Mouse (Mus musculus) olfactory bulb, adult 2 months (tissue): ENCODE measurements around the gene Fbxw8. TPM values are rescaled to one million over a fixed set of nuclear protein-coding genes. Genes with fewer than 3 reads are reported as not detected.

Source experiments
- H3K27ac ChIP-seq: fragments of 200-500 bp; 2 replicates; pipeline ENCODE4 v1.5.1; 2012; ENCODE audit warnings: low read depth, low read length; ENCODE audit not compliant: insufficient read depth
- H3K4me1 ChIP-seq: fragments of 200-500 bp; 2 replicates; pipeline ENCODE4 v1.6.1; 2012; ENCODE audit warnings: low read length; ENCODE audit not compliant: control insufficient read depth, insufficient read depth
- H3K4me3 ChIP-seq: fragments of 200-500 bp; 2 replicates; pipeline ENCODE4 v1.5.1; 2012; ENCODE audit warnings: mild to moderate bottlenecking, low read depth, low read length, moderate library complexity; ENCODE audit not compliant: insufficient read depth
- CTCF ChIP-seq: fragments of 200-500 bp; IDR thresholded peaks from 2 replicates; pipeline ENCODE4 v1.5.1; 2012; ENCODE audit warnings: low read depth, mild to moderate bottlenecking, low read length, moderate library complexity; ENCODE audit not compliant: insufficient read depth
- POLR2A ChIP-seq: fragments of 200-500 bp; IDR thresholded peaks from 2 replicates; pipeline ENCODE4 v1.6.1; 2012; ENCODE audit warnings: mild to moderate bottlenecking, low read depth, low read length, moderate library complexity; ENCODE audit not compliant: insufficient read depth
- WGBS: fragments of 180-500 bp; shearing (Covaris S2); methylation state at CpG from one replicate; pipeline ENCODE4 v1.1.7; 2018; 5-methylcytosine and 5-hydroxymethylcytosine counted together
- polyA plus RNA-seq: library from polyadenylated mRNA; stranded (reverse); fragments of >200 nt; gene quantifications from 2 replicates; pipeline ENCODE4 v1.2.4, GENCODE M21; 2012; ENCODE audit warnings: low replicate concordance; ENCODE audit not compliant: missing spikeins, insufficient read depth, insufficient read length

The Fbxw8 gene
- polyA plus RNA-seq, 1 experiment = not detected

GRCm38 (mm10) chr5:118175137-118175536, 19.9 kb upstream of the Fbxw8 start:
- 31% methylated on average over 2 of the region's 2 CpGs for WGBS
- no peak overlapping the region for H3K4me3 ChIP-seq
- H3K27ac ChIP-seq = no peak overlapping the region
- H3K4me1 ChIP-seq = peaks cover 29% of the 10 kb centered on the region
- TF ChIP-seq CTCF (no peak), POLR2A (no peak)

GRCm38 (mm10) chr5:118174310-118175009, 19.2 kb upstream of the Fbxw8 start:
- TF ChIP-seq POLR2A (no peak), CTCF (no peak)
- WGBS = 7% methylated on average over 22 of the region's 22 CpGs
- 0 out of 2 replicates have a peak overlapping the region, but pooled peaks have one; percentile 12 for H3K4me3 ChIP-seq

DNA sequence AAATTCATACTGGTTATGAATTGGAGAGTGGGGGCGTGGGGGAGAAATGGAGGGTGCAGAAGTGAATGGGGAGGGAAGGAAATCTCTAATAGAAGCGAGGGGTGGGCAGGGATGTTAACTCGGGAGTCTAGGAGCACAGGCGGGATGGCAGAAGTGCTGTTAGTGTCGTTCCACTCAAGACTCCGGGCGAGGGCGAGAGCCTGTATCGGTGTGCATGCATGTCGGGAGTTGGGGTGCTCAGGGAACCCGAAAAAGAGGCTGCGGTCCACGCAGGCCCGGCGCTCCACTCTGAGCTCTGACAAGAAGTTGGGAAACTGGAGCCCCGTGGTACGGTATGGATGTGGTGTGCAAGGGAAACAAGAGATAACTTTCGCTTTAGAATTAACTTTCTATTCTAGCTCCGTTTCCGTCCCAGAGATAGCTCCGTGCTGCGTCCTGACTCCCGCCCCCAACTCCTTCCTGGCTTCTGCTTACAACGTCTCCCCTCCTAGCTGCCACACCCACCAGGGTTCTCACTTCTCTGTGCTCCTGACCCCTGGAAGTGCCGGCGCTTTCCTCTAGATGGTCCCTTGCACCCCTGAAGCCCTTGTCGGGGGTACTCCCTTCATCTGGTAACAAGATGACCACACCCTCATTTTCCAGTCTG, 16.9 kb upstream of the Fbxw8 start:
- Histone ChIP-seq H3K4me1 (peaks cover 35% of the 10 kb centered on the region), H3K27ac (no peak overlapping the region), H3K4me3 (peak overlapping the region; percentile 35)
- WGBS = 1% methylated on average over 27 of the region's 27 CpGs
- TF ChIP-seq POLR2A = no peak
- no peak for TF ChIP-seq CTCF

More at GRCm38 (mm10) chr5:118174310-118175009, 19.2 kb upstream of the Fbxw8 start:
- Histone ChIP-seq H3K27ac (no peak overlapping the region), H3K4me1 (peaks cover 32% of the 10 kb centered on the region)

DNA sequence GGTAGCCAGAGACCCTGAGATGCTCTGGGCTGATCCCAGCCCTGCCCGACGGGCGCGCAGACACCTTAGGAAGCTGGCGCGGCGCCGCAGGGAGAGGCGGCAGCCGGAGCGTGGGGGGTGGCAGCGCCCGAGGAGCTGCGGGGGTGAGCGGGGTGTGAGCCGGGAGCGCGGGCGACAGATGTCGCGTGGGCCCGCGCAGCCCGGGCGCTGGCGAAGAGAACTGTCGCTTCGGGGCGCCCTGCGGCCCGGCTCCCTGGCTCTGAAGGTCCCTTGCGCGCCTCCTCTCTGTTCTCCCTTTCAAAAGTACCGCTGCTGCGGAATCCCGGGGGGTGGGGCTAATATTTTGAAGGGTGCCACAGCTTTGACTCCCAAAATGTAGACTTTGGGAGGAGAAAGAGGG, 16.4 kb upstream of the Fbxw8 start:
- peaks cover 35% of the 10 kb centered on the region for H3K4me1 ChIP-seq
- TF ChIP-seq CTCF (no peak), POLR2A (no peak)
- under 1% methylated on average over 36 of the region's 36 CpGs for WGBS
- H3K27ac ChIP-seq = no peak overlapping the region
- peak overlapping the region; percentile 35 for H3K4me3 ChIP-seq

GRCm38 (mm10) chr5:118170888-118171529, 15.7 kb upstream of the Fbxw8 start:
- Histone ChIP-seq H3K4me3 (peak overlapping the region; percentile 35), H3K27ac (no peak overlapping the region), H3K4me1 (peaks cover 35% of the 10 kb centered on the region)
- WGBS = under 1% methylated on average over 25 of the region's 25 CpGs
- no peak for TF ChIP-seq POLR2A
- no peak for TF ChIP-seq CTCF

GRCm38 (mm10) chr5:118169222-118170221, 14.3 kb upstream of the Fbxw8 start:
- peak overlapping the region; percentile 76 for H3K4me3 ChIP-seq
- no peak overlapping the region for H3K27ac ChIP-seq
- peaks cover 32% of the 10 kb centered on the region for H3K4me1 ChIP-seq
- 13% methylated on average over 114 of the region's 117 CpGs for WGBS
- TF ChIP-seq POLR2A (no peak), CTCF (0 out of 2 replicates have a peak, but pooled peaks have one; percentile 35)

GRCm38 (mm10) chr5:118167561-118167995, 12.3 kb upstream of the Fbxw8 start:
- 51% methylated on average over 8 of the region's 8 CpGs for WGBS
- TF ChIP-seq POLR2A (no peak), CTCF (no peak)
- Histone ChIP-seq H3K4me3 (no peak overlapping the region), H3K27ac (no peak overlapping the region), H3K4me1 (peaks cover 30% of the 10 kb centered on the region)

DNA sequence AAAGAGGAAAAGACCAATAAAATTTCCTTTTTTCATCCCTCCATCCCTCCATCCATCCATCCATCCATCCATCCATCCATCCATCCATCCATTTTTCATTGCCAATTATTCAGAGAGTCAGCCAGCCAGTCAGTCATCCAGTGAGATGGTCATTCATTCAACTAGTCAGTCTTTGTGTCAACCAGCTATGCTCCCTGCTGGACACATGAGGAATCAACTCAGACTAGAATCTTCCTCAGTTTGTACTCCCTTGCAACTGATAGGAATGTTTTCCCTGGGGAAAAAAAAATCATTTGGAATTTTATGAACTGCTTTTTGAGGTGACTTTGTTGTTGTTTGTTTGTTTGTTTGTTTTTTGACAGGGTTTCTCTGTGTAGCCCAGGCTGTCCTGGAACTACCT, 10.2 kb upstream of the Fbxw8 start:
- Histone ChIP-seq H3K27ac (no peak overlapping the region), H3K4me3 (no peak overlapping the region), H3K4me1 (peaks cover 10% of the 10 kb centered on the region; the same call in 1 of the 2 replicates)
- TF ChIP-seq POLR2A = no peak
- no peak for TF ChIP-seq CTCF
